In genomic region chr9:22226389-22226673, GRCm38 (mm10) we compare ENCODE assay signal across 8 mouse cellular contexts. TPM values are rescaled to one million over a fixed set of nuclear protein-coding genes. Genes with fewer than 3 reads are reported as not detected.
DNase-seq lines count a peak whose midpoint lies in the region; ATAC-seq and TF ChIP-seq lines count a peak whose summit lies in the region.
"Not testable (repeated sequence)": the region's sequence is repeated elsewhere in the genome, so short reads cannot be mapped to it uniquely, and the experiment has no call there.
"Had no signal": no experiment of that assay in that cellular context is flagged by ENCODE, and none has a peak within 500 bp of the region (broad histone marks: within the 10 kb centered on the region; RNA-seq: fewer than 3 reads in every experiment).

No protein-coding gene starts in this region.

- not testable (repeated sequence) for H3K9me3 ChIP-seq in forebrain, embryonic 11.5 days (ENCODE audit: control insufficient read depth, low read length); heart, embryonic 15.5 days (replicated peaks); intestine, postnatal 0 days (ENCODE audit: control insufficient read depth); megakaryocyte, embryonic 14.5 days; neural tube, embryonic 15.5 days (replicated peaks)

- H3K79me2 ChIP-seq in liver, adult 2 months (ENCODE audit: control insufficient read depth, insufficient read depth, low read length) = not testable (repeated sequence)

- H3K4me1 ChIP-seq in brown adipose tissue, adult 24 weeks (ENCODE audit: control insufficient read depth, insufficient read depth, insufficient read length, low read length); forebrain, embryonic 11.5 days (replicated peaks; ENCODE audit: control insufficient read depth, insufficient read depth, low read length); heart, embryonic 15.5 days (replicated peaks); intestine, postnatal 0 days (replicated peaks; ENCODE audit: control insufficient read depth, insufficient read depth, low read length); liver, adult 2 months (ENCODE audit: control insufficient read depth, insufficient read depth, low read length); megakaryocyte, embryonic 14.5 days; neural tube, embryonic 15.5 days: not testable (repeated sequence)

- not testable (repeated sequence) for H3K27me3 ChIP-seq in forebrain, embryonic 11.5 days (ENCODE audit: control insufficient read depth, insufficient read depth, low read length); heart, embryonic 15.5 days; intestine, postnatal 0 days (replicated peaks; ENCODE audit: control insufficient read depth, insufficient read depth, low read length); liver, adult 2 months (ENCODE audit: control insufficient read depth, insufficient read depth, low read length); megakaryocyte, embryonic 14.5 days (replicated peaks); neural tube, embryonic 15.5 days (replicated peaks)

- 67% methylated on average over 7 of the region's 7 CpGs for WGBS in forebrain, embryonic 11.5 days
- 59% methylated on average over 7 of the region's 7 CpGs for WGBS in heart, embryonic 15.5 days
- WGBS in intestine, postnatal 0 days = 64% methylated on average over 7 of the region's 7 CpGs
- WGBS in liver, adult 2 months = 45% methylated on average over 7 of the region's 7 CpGs
- 77% methylated on average over 7 of the region's 7 CpGs for WGBS in neural tube, embryonic 15.5 days

- not testable (repeated sequence) for TF ChIP-seq CTCF in intestine, postnatal 0 days (IDR thresholded peaks at IDR 0.05; ENCODE audit: low read depth); liver, adult 2 months (IDR thresholded peaks at IDR 0.05; ENCODE audit: low read depth, low read length)

- DNase-seq in forebrain, embryonic 11.5 days (ENCODE audit: low spot score); liver, adult 2 months (ENCODE audit: extremely low read depth, low read depth, low spot score): not testable (repeated sequence)

- H3K36me3 ChIP-seq in forebrain, embryonic 11.5 days (ENCODE audit: control insufficient read depth, insufficient read depth, low read length); heart, embryonic 15.5 days; intestine, postnatal 0 days (ENCODE audit: control insufficient read depth, insufficient read depth); liver, adult 2 months (ENCODE audit: control insufficient read depth, insufficient read depth, low read length); neural tube, embryonic 15.5 days: not testable (repeated sequence)
- peaks cover 14% of the 10 kb centered on the region for H3K36me3 ChIP-seq in megakaryocyte, embryonic 14.5 days (replicated peaks; ENCODE audit: low read length)

- not testable (repeated sequence) for H3K9ac ChIP-seq in forebrain, embryonic 11.5 days (ENCODE audit: low read length); heart, embryonic 15.5 days; intestine, postnatal 0 days (ENCODE audit: low read depth, low read length)
- peak overlapping the region; percentile 67 for H3K9ac ChIP-seq in liver, adult 2 months (ENCODE audit: low read depth, low read length)
- 0 out of 2 replicates have a peak overlapping the region, but pooled peaks have one; percentile 74 for H3K9ac ChIP-seq in neural tube, embryonic 15.5 days (replicated peaks)

- ATAC-seq in forebrain, embryonic 11.5 days (replicated peaks; ENCODE audit: low FRiP score); heart, embryonic 15.5 days (replicated peaks; ENCODE audit: insufficient number of reproducible peaks, insufficient read depth, low FRiP score, low read depth); intestine, postnatal 0 days; neural tube, embryonic 15.5 days (ENCODE audit: low FRiP score): not testable (repeated sequence)

- H3K4me3 ChIP-seq in brown adipose tissue, adult 24 weeks (ENCODE audit: insufficient read depth, low read depth, low read length) = peak overlapping the region; percentile 95
- peak overlapping the region; percentile 75; the same call in 1 of the 2 replicates for H3K4me3 ChIP-seq in forebrain, embryonic 11.5 days (ENCODE audit: low read depth, low read length)
- peak overlapping the region; percentile 81 for H3K4me3 ChIP-seq in heart, embryonic 15.5 days
- peak overlapping the region; percentile 81 for H3K4me3 ChIP-seq in intestine, postnatal 0 days (ENCODE audit: low read depth, low read length)
- peak overlapping the region; percentile 94 for H3K4me3 ChIP-seq in liver, adult 2 months (ENCODE audit: insufficient read depth, low read depth, low read length)
- H3K4me3 ChIP-seq in megakaryocyte, embryonic 14.5 days (replicated peaks) = peak overlapping the region; percentile 99
- H3K4me3 ChIP-seq in neural tube, embryonic 15.5 days (replicated peaks) = peak overlapping the region; percentile 85

- not testable (repeated sequence) for H3K27ac ChIP-seq in brown adipose tissue, adult 24 weeks (replicated peaks; ENCODE audit: low read depth, low read length); forebrain, embryonic 11.5 days (ENCODE audit: low read depth, low read length); neural tube, embryonic 15.5 days (replicated peaks)
- peak overlapping the region; percentile 99 for H3K27ac ChIP-seq in heart, embryonic 15.5 days
- H3K27ac ChIP-seq in intestine, postnatal 0 days (ENCODE audit: low read depth, low read length) = peak overlapping the region; percentile 93; the same call in 1 of the 2 replicates
- peak overlapping the region; percentile 98 for H3K27ac ChIP-seq in liver, adult 2 months (replicated peaks; ENCODE audit: insufficient read depth, low read depth, low read length)

- H3K4me2 ChIP-seq in forebrain, embryonic 11.5 days (ENCODE audit: low read depth, low read length, severe bottlenecking) = peak overlapping the region; percentile 70
- H3K4me2 ChIP-seq in heart, embryonic 15.5 days = peak overlapping the region; percentile 76
- peak overlapping the region; percentile 66 for H3K4me2 ChIP-seq in intestine, postnatal 0 days (replicated peaks; ENCODE audit: low read depth)
- peak overlapping the region; percentile 63 for H3K4me2 ChIP-seq in neural tube, embryonic 15.5 days

- not testable (repeated sequence) for TF ChIP-seq POLR2A in liver, adult 2 months (IDR thresholded peaks at IDR 0.05; ENCODE audit: extremely low read depth, insufficient read depth, low read length)

RNA-seq across cellular contexts. Expression of gene Zfp809, which starts 0.8 kb away (rescaled TPM):
- polyA plus RNA-seq in brown adipose tissue, adult 24 weeks (2012; ENCODE audit: insufficient read depth, insufficient read length, missing spikeins) = 17.4 and 22.6 TPM in 2 replicates
- 13.5 and 14.7 TPM in 2 replicates for polyA plus RNA-seq in forebrain, embryonic 11.5 days (2014; fragmentation: Nextera tagmentation; extraction: Ambion mirVana)
- 17.8 and 22.1 TPM in 2 replicates for polyA plus RNA-seq in heart, embryonic 15.5 days (2015; fragmentation: Nextera tagmentation; extraction: Ambion mirVana)
- 12.6 and 14.4 TPM in 2 replicates for polyA plus RNA-seq in intestine, postnatal 0 days (2015; fragmentation: Nextera tagmentation; extraction: Ambion mirVana)
- 15.8 and 18.6 TPM in 2 replicates for total RNA-seq in liver, adult 2 months (2014; rRNA removed)
- 12.8 and 15.5 TPM in 2 replicates for polyA plus RNA-seq in liver, adult 2 months (2012; rRNA removed)
- polyA plus RNA-seq in megakaryocyte, embryonic 14.5 days (2012; ENCODE audit: insufficient read depth, low replicate concordance) = 2.1 and 3.1 TPM in 2 replicates
- 8.8 and 14.0 TPM in 2 replicates for polyA plus RNA-seq in neural tube, embryonic 15.5 days (2015; fragmentation: Nextera tagmentation; extraction: Ambion mirVana)

RNA-seq across cellular contexts. Expression of gene Zfp599, which starts 33.4 kb away (rescaled TPM):
- polyA plus RNA-seq in brown adipose tissue, adult 24 weeks (2012; ENCODE audit: insufficient read depth, insufficient read length, missing spikeins) = not detected in 2 replicates
- 8.8 and 8.9 TPM in 2 replicates for polyA plus RNA-seq in forebrain, embryonic 11.5 days (2014; fragmentation: Nextera tagmentation; extraction: Ambion mirVana)
- 3.5 and 4.3 TPM in 2 replicates for polyA plus RNA-seq in heart, embryonic 15.5 days (2015; fragmentation: Nextera tagmentation; extraction: Ambion mirVana)
- 1.3 and 1.5 TPM in 2 replicates for polyA plus RNA-seq in intestine, postnatal 0 days (2015; fragmentation: Nextera tagmentation; extraction: Ambion mirVana)
- 0.09 and 0.13 TPM in 2 replicates for total RNA-seq in liver, adult 2 months (2014; rRNA removed)
- polyA plus RNA-seq in liver, adult 2 months (2012; rRNA removed) = not detected in 2 replicates
- 0.18 TPM in 1 of 2 replicates, not detected in the other for polyA plus RNA-seq in megakaryocyte, embryonic 14.5 days (2012; ENCODE audit: insufficient read depth, low replicate concordance)
- polyA plus RNA-seq in neural tube, embryonic 15.5 days (2015; fragmentation: Nextera tagmentation; extraction: Ambion mirVana) = 6.8 and 7.6 TPM in 2 replicates
- total RNA-seq: gastrocnemius, adult 8-10 months had no signal

RNA-seq across cellular contexts. Expression of gene Zfp872, which starts 38.4 kb away (rescaled TPM):
- 0.52 and 0.58 TPM in 2 replicates for polyA plus RNA-seq in brown adipose tissue, adult 24 weeks (2012; ENCODE audit: insufficient read depth, insufficient read length, missing spikeins)
- 0.17 and 0.90 TPM in 2 replicates for polyA plus RNA-seq in forebrain, embryonic 11.5 days (2014; fragmentation: Nextera tagmentation; extraction: Ambion mirVana)
- 0.13 and 0.52 TPM in 2 replicates for polyA plus RNA-seq in heart, embryonic 15.5 days (2015; fragmentation: Nextera tagmentation; extraction: Ambion mirVana)
- 0.27 and 0.38 TPM in 2 replicates for polyA plus RNA-seq in intestine, postnatal 0 days (2015; fragmentation: Nextera tagmentation; extraction: Ambion mirVana)
- 0.09 and 0.20 TPM in 2 replicates for total RNA-seq in liver, adult 2 months (2014; rRNA removed)
- 0.07 TPM in 1 of 2 replicates, not detected in the other for polyA plus RNA-seq in liver, adult 2 months (2012; rRNA removed)
- not detected in 2 replicates for polyA plus RNA-seq in megakaryocyte, embryonic 14.5 days (2012; ENCODE audit: insufficient read depth, low replicate concordance)
- 0.42 and 0.58 TPM in 2 replicates for polyA plus RNA-seq in neural tube, embryonic 15.5 days (2015; fragmentation: Nextera tagmentation; extraction: Ambion mirVana)
- total RNA-seq: gastrocnemius, adult 8-10 months had no signal
